Mouse (Mus musculus): ENCODE data around the gene Cdk20. TPM values are rescaled to one million over a fixed set of nuclear protein-coding genes. Genes with fewer than 3 reads are reported as not detected.

Cdk20 gene
- polyA plus RNA-seq, 1 experiment from 2014 or later = 4.0 TPM

Other genes with a start within 250 kb of the Cdk20 start
- gene Cdc14b, start 157.0 kb upstream of the Cdk20 start, polyA plus RNA-seq (2016; fragmentation: Nextera tagmentation; extraction: Ambion mirVana) = 21.7 and 22.1 TPM in 2 replicates
- gene Aaed1, start 119.6 kb upstream of the Cdk20 start, polyA plus RNA-seq (2016; fragmentation: Nextera tagmentation; extraction: Ambion mirVana) = 89.0 and 93.6 TPM in 2 replicates
- gene Ctsl, start 61.4 kb upstream of the Cdk20 start, polyA plus RNA-seq (2016; fragmentation: Nextera tagmentation; extraction: Ambion mirVana) = 266 and 280 TPM in 2 replicates
- not detected in 2 replicates for gene Fam240b, start 65.5 kb downstream of the Cdk20 start, polyA plus RNA-seq (2016; fragmentation: Nextera tagmentation; extraction: Ambion mirVana)